Mouse (Mus musculus) testis, adult 2 months (tissue): ENCODE data around the gene Cnot6. TPM values are rescaled to one million over a fixed set of nuclear protein-coding genes. Genes with fewer than 3 reads are reported as not detected.
A peak's percentile ranks its signal among the peaks of the same experiment; 100 is the strongest.

Experiments used
- H3K27ac ChIP-seq: fragments of 200-500 bp; 2 replicates; pipeline ENCODE4 v1.5.1; 2012; ENCODE audit warnings: low read depth, low read length; ENCODE audit not compliant: control insufficient read depth, insufficient read depth
- H3K27me3 ChIP-seq: fragments of 200-500 bp; 2 replicates; pipeline ENCODE4 v1.6.1; 2012; ENCODE audit warnings: mild to moderate bottlenecking, low read length, moderate library complexity; ENCODE audit not compliant: control insufficient read depth, insufficient read depth
- H3K36me3 ChIP-seq: fragments of 200-500 bp; 2 replicates; pipeline ENCODE4 v1.6.1; 2012; ENCODE audit warnings: mild to moderate bottlenecking, low read length; ENCODE audit not compliant: control insufficient read depth, insufficient read depth
- H3K4me1 ChIP-seq: fragments of 200-500 bp; 2 replicates; pipeline ENCODE4 v1.6.1; 2012; ENCODE audit warnings: low read length; ENCODE audit not compliant: control insufficient read depth, insufficient read depth
- H3K4me3 ChIP-seq: fragments of 200-500 bp; 2 replicates; pipeline ENCODE4 v1.5.1; 2012; ENCODE audit warnings: low read depth, mild to moderate bottlenecking, low read length, moderate library complexity, mixed read lengths; ENCODE audit not compliant: control insufficient read depth
- CTCF ChIP-seq: fragments of 200-500 bp; IDR thresholded peaks from 2 replicates; pipeline ENCODE4 v1.5.1; 2012; ENCODE audit warnings: low read depth, mild to moderate bottlenecking, inconsistent platforms, low read length, moderate library complexity; ENCODE audit not compliant: control insufficient read depth, insufficient read depth, insufficient replicate concordance
- POLR2A ChIP-seq: fragments of 200-500 bp; IDR thresholded peaks from 2 replicates; pipeline ENCODE4 v1.6.1; 2012; ENCODE audit warnings: low read depth, mild to moderate bottlenecking, inconsistent platforms, low read length, moderate library complexity; ENCODE audit not compliant: control insufficient read depth
- polyA plus RNA-seq: library from polyadenylated mRNA; depleted of rRNA; stranded (reverse); fragments of >200 nt; gene quantifications from 2 replicates; pipeline ENCODE4 v1.2.3, GENCODE M21; 2012

Gene Cnot6
- polyA plus RNA-seq, 1 experiment = 18.1 TPM

DNA sequence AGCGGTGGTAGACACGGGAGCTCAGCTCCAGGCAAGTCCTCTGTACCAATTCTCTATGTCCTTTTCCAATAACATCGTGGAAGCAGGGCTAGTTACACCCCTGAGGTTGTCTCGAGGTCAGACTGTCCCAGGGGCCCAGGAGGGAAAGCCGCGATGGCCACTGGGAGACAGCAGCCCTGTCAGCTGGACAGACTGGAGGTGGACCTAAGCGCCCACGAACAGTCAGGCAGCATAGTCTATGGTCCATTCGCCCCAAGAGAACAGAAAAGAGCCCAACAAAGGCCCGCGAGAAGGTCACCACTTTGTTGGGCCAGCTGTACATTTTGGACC is 59.5 kb downstream of the Cnot6 start:
- no peak overlapping the region for H3K27ac ChIP-seq
- H3K4me1 ChIP-seq = peaks cover 8% of the 10 kb centered on the region
- H3K27me3 ChIP-seq = no peaks in the 10 kb centered on the region
- H3K4me3 ChIP-seq = peak overlapping the region; percentile 26; the same call in 1 of the 2 replicates
- TF ChIP-seq POLR2A (no peak), CTCF (no peak)
- H3K36me3 ChIP-seq = no peaks in the 10 kb centered on the region

DNA sequence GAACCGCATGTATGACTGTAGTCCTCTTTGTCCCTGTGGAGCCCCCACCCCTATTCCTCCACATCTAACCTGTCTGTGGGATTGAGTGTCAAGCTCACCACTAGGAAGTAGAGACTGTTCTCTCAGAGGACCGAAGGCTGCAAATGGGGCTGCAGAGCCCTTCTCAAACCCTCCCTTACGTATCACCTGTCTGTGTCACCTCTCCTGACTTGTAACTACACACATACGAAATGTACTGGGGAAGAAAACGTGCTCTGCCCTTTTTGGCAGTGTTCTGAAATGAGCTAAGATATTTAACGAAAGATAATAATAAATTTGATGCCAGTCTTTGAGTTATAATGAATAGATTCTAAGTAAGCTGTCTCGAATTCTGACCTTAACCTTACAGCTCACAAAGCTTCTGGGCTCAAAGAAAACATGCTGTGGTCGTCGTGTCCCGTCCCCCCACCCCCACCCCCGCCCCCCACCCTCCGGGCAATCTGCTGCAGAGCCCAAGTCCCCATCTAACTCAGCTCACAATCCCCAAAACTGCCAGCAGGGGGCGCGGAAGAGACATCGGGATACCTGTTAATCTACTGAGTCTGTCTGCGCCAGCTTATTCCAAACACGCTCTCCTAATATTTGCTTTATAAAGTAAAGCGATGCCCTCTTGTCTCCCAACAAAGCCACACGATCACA is 60.0 kb downstream of the Cnot6 start:
- H3K4me3 ChIP-seq = peak overlapping the region; percentile 26; the same call in 1 of the 2 replicates
- TF ChIP-seq CTCF = peak; percentile 78; the same call in 1 of the 2 replicates
- no peak for TF ChIP-seq POLR2A
- no peak overlapping the region for H3K27ac ChIP-seq
- H3K27me3 ChIP-seq = no peaks in the 10 kb centered on the region
- H3K36me3 ChIP-seq = no peaks in the 10 kb centered on the region
- H3K4me1 ChIP-seq = peaks cover 5% of the 10 kb centered on the region

DNA sequence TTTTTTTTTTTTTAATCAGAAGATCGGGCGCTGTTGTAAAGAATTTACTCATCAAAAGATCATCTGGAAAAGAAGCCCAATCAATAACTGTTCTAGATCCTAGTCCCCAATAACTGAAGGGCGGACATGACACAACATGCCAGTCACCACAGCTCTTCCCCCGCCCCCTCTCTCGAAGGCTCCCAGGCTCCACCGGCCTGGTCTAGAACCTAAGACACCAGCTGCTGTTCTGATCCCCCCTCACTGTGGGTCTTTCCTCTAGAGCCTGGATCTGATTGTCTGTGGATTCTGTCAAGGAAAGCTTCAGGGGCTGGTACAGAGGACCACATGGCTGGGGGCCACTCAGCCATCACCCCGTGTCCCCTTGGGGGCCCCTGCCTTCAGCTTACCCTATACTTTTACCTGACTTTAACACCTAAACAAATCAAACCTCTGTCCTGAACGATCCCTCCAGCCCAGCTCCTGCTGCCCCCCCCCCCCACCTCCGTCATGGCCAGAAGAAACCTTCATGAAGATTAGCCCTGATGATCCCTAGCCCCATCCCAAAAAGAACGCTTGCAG is 60.7 kb downstream of the Cnot6 start:
- Histone ChIP-seq H3K27me3 (no peaks in the 10 kb centered on the region), H3K36me3 (no peaks in the 10 kb centered on the region), H3K27ac (no peak overlapping the region), H3K4me3 (no peak overlapping the region), H3K4me1 (peaks cover 5% of the 10 kb centered on the region)
- no peak for TF ChIP-seq CTCF
- TF ChIP-seq POLR2A = no peak

DNA sequence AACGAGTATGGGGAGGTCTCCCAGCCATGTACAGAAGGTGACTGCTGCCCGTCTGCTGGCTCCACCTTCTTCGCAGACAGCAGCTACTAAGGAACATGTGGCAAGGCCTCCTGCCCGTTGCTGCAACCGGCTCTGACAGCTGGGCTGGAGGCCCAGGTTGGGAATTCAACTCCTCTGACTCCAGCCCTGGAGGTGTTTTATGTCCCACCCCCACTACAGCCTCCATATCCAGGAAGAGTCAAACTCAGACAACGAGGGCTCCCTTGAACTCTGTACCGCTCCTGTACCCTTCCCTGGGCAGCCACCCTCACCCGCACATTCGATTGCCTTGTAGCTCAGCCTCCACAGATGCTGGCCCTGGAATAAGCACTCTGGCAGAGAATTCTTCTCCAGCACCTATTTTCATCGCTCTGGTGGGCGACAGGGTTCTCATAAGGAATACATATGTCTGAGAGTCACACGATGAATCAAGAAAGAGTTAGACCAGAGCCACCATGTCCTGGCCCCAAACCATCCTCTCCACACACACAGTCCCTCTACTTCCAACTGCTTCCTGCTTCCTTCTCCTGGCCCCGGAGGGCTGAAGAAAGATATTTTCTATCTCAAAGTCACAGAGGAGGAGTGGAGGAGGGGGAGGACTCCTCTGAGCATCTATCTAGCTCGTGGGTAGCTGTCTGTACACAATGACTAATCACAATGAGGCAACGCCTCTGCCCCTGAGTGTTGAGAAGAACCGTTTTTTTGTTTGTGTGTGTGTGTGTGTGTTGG is 61.3 kb downstream of the Cnot6 start:
- H3K4me1 ChIP-seq = peaks cover 5% of the 10 kb centered on the region
- TF ChIP-seq CTCF (no peak), POLR2A (no peak)
- H3K27me3 ChIP-seq = no peaks in the 10 kb centered on the region
- H3K27ac ChIP-seq = 0 out of 2 replicates have a peak overlapping the region, but pooled peaks have one; percentile 5
- H3K4me3 ChIP-seq = no peak overlapping the region
- no peaks in the 10 kb centered on the region for H3K36me3 ChIP-seq

DNA sequence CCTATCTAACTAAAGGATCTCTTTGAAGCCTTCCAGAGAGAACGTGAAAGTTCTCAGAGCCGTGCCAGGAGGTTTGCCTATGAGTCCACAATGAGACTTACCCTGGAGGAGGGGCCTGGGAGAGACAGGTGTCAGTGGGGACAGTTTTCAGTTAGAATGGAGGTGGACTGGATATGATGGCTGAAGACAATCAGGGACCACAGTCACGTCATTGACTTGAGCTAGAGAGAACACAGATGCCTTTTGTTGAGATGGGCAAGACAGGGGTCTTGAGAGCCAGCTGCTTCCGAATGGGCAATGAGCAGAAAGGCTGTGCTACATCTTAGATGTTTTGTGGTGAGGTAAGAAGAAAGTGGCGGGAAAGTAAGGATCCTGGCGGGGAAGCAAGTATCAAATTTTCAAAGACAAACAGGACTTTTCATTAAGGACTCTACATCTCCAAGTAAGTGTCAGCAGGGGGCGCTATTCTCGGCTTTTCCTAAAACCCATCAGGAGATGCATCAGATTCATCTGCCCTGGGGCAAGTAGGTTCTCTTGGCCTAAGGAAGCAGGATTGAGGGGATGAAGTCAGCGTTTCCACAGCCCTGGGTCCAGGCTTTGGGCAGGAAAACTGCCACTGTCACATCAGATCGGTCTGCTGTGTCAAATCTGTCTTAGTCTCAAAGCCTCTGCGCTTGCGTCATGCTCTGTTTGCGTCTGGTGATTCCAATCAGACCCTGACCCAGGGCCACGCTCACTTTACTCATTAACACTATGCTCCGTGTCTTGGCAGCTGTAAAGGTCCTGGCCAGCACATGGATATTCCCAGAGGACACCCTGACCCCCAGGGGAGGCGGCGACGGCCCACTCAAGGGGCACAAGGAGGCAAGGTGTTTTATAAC is 62.2 kb downstream of the Cnot6 start:
- peak; percentile 27; the same call in 1 of the 2 replicates for TF ChIP-seq CTCF
- no peak for TF ChIP-seq POLR2A
- Histone ChIP-seq H3K27ac (no peak overlapping the region), H3K36me3 (no peaks in the 10 kb centered on the region), H3K27me3 (no peaks in the 10 kb centered on the region), H3K4me3 (no peak overlapping the region), H3K4me1 (peaks cover 5% of the 10 kb centered on the region)

DNA sequence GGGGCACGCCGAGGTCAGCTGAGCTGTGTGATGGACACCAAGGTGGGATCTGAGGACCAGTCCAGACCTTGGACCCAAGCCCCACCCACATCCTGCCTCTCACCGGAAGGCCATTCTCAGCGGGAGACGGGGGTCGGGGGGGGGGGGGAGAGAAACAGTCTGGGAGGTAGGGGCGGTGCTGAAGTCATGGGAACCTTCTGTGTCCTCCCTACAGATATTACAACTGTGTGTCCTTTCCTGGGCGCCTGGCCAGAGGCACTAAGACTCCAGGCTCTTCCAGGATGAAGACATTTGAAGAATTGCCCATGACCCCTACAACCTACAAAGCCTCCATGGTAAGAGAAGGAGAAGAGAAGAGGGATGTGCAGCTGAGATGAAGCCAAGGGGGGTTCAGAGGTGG is 66.8 kb downstream of the Cnot6 start:
- Histone ChIP-seq H3K36me3 (no peaks in the 10 kb centered on the region), H3K27ac (no peak overlapping the region)
- TF ChIP-seq CTCF (no peak), POLR2A (no peak)

More for the DNA sequence above, 66.8 kb downstream of the Cnot6 start:
- Histone ChIP-seq H3K4me1 (no peaks in the 10 kb centered on the region), H3K4me3 (no peak overlapping the region), H3K27me3 (no peaks in the 10 kb centered on the region)
